Comparison of ENCODE assay signal across 30 mouse cellular contexts in the genomic region with DNA sequence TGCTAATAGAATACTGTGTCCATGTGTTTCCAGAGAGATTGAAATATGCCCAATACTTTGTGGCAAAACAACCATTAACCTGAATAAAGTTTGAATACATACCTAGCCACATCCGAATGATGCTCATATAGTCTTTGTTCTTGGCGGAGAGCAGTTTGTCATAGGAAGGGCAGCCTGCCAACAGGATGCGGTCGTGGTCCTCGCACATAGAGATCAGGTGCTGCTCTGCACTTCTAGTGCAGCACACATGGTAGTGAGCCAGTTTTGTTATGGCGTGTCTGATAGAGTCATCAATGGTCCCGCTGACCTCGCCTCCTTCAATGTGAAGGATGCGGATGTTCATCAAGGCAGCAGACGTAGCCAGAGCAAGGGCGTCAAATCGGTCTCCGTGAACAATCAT. TPM values are rescaled to one million over a fixed set of nuclear protein-coding genes. Genes with fewer than 3 reads are reported as not detected.
A peak's percentile ranks its signal among the peaks of the same experiment; 100 is the strongest.
DNase-seq lines count a peak whose midpoint lies in the region; ATAC-seq and TF ChIP-seq lines count a peak whose summit lies in the region.
"Had no signal": no experiment of that assay in that cellular context is flagged by ENCODE, and none has a peak within 500 bp of the region (broad histone marks: within the 10 kb centered on the region; RNA-seq: fewer than 3 reads in every experiment).

No protein-coding gene starts in this region.

- no peak overlapping the region for H3K27ac ChIP-seq in liver, postnatal 0 days (ENCODE audit: low read depth)
- no peak overlapping the region for H3K27ac ChIP-seq in liver, embryonic 11.5 days (ENCODE audit: low read depth, low read length)
- H3K27ac ChIP-seq: embryonic facial prominence, embryonic 12.5 days; heart, adult 2 months; hindbrain, embryonic 13.5 days; limb, embryonic 12.5 days; midbrain, embryonic 12.5 days; stomach, postnatal 0 days had no signal

- H3K9me3 ChIP-seq in liver, postnatal 0 days (ENCODE audit: low read length): no peaks in the 10 kb centered on the region
- no peaks in the 10 kb centered on the region for H3K9me3 ChIP-seq in liver, embryonic 11.5 days (ENCODE audit: control insufficient read depth, low read length)
- H3K9me3 ChIP-seq: embryonic facial prominence, embryonic 12.5 days; G1E; heart, embryonic 12.5 days; hindbrain, embryonic 13.5 days; limb, embryonic 12.5 days; megakaryocyte, embryonic 14.5 days; midbrain, embryonic 12.5 days had no signal

- H3K27me3 ChIP-seq in liver, postnatal 0 days (ENCODE audit: insufficient read depth, low read length): no peaks in the 10 kb centered on the region
- no peaks in the 10 kb centered on the region for H3K27me3 ChIP-seq in liver, embryonic 11.5 days (replicated peaks; ENCODE audit: control insufficient read depth, insufficient read depth, low read length)
- H3K27me3 ChIP-seq: CH12.LX; embryonic facial prominence, embryonic 12.5 days; heart, embryonic 12.5 days; hindbrain, embryonic 13.5 days; limb, embryonic 12.5 days; megakaryocyte, embryonic 14.5 days; midbrain, embryonic 12.5 days; Patski had no signal

- no peak for TF ChIP-seq EP300 in liver, postnatal 0 days (IDR thresholded peaks at IDR 0.05; ENCODE audit: low read depth)

- no peak for DNase-seq in liver, postnatal 0 days
- no peak for DNase-seq in liver, embryonic 11.5 days (ENCODE audit: low spot score)
- DNase-seq in CD8-positive naive resting alpha-beta T cell, adult 2 months (ENCODE audit: low read depth in 2 of 2, low spot score in 2 of 2): peak; percentile 34 to 63
- peak; percentile 38 for DNase-seq in thymus, postnatal 25 days
- no peak for DNase-seq in gastrocnemius, postnatal 4 days (ENCODE audit: low spot score in 2 of 2)
- no peak for DNase-seq in adrenal gland, postnatal 14 days
- DNase-seq in urinary bladder, postnatal 25 days (ENCODE audit: low spot score): no peak
- DNase-seq: adrenal gland, adult 2 months; cerebellum, adult 8-10 months; cerebellum, postnatal 25 days; gastrocnemius, postnatal 36 days; heart, adult 2 months; heart, postnatal 4 days; kidney, adult 11 months; kidney, postnatal 14 days; layer of hippocampus, adult 9-11 months; lung, postnatal 36 days; right cerebral cortex, postnatal 25 days had no signal

- 91% methylated on average over 13 of the region's 13 CpGs for WGBS in liver, postnatal 0 days (ENCODE audit: insufficient replicate concordance)
- WGBS in liver, embryonic 11.5 days: 95% methylated on average over 13 of the region's 13 CpGs

- H3K4me1 ChIP-seq in liver, postnatal 0 days (ENCODE audit: insufficient read depth): no peaks in the 10 kb centered on the region
- H3K4me1 ChIP-seq in liver, embryonic 11.5 days (replicated peaks; ENCODE audit: control insufficient read depth, insufficient read depth, low read length): no peaks in the 10 kb centered on the region
- H3K4me1 ChIP-seq: embryonic facial prominence, embryonic 12.5 days; hindbrain, embryonic 13.5 days; limb, embryonic 12.5 days; midbrain, embryonic 12.5 days had no signal

- H3K36me3 ChIP-seq in liver, postnatal 0 days (replicated peaks; ENCODE audit: insufficient read depth, low read length): peaks cover 39% of the 10 kb centered on the region
- H3K36me3 ChIP-seq in liver, embryonic 11.5 days (ENCODE audit: control insufficient read depth, insufficient read depth, low read length): peaks cover 2% of the 10 kb centered on the region; the same call in 1 of the 2 replicates

- 0 out of 2 replicates have a peak, but pooled peaks have one; percentile 14 for ATAC-seq in liver, postnatal 0 days
- ATAC-seq in liver, embryonic 11.5 days (replicated peaks; ENCODE audit: low FRiP score): no peak
- peak; percentile 93 for ATAC-seq in inflammation-experienced regulatory T-cells, adult 6 months
- ATAC-seq: forebrain, embryonic 14.5 days; Patski had no signal

- TF ChIP-seq CTCF in liver, postnatal 0 days (IDR thresholded peaks at IDR 0.05; ENCODE audit: low read depth): no peak

- H3K4me3 ChIP-seq in liver, postnatal 0 days (ENCODE audit: low read depth, low read length): no peak overlapping the region
- no peak overlapping the region for H3K4me3 ChIP-seq in liver, embryonic 11.5 days (ENCODE audit: low read depth, low read length)
- H3K4me3 ChIP-seq: embryonic facial prominence, embryonic 12.5 days; heart, adult 2 months; heart, embryonic 12.5 days; hindbrain, embryonic 13.5 days; limb, embryonic 12.5 days; megakaryocyte, embryonic 14.5 days; midbrain, embryonic 12.5 days had no signal

- no peak overlapping the region for H3K9ac ChIP-seq in liver, postnatal 0 days (replicated peaks)
- H3K9ac ChIP-seq in liver, embryonic 11.5 days (ENCODE audit: low read depth, low read length): no peak overlapping the region
- H3K9ac ChIP-seq: embryonic facial prominence, embryonic 12.5 days; heart, embryonic 12.5 days; hindbrain, embryonic 13.5 days; limb, embryonic 12.5 days; midbrain, embryonic 12.5 days had no signal

- no peak overlapping the region for H3K4me2 ChIP-seq in liver, postnatal 0 days (ENCODE audit: low read depth, low read length)
- no peak overlapping the region for H3K4me2 ChIP-seq in liver, embryonic 11.5 days
- H3K4me2 ChIP-seq: embryonic facial prominence, embryonic 12.5 days; heart, embryonic 12.5 days; hindbrain, embryonic 13.5 days; limb, embryonic 12.5 days; midbrain, embryonic 12.5 days had no signal

RNA-seq across cellular contexts. Expression of gene Gne, which starts 24.3 kb away (rescaled TPM):
- polyA plus RNA-seq in liver, postnatal 0 days (2015; fragmentation: Nextera tagmentation; extraction: Ambion mirVana): 47.5 and 49.5 TPM in 2 replicates
- polyA plus RNA-seq in liver, embryonic 11.5 days (2014; fragmentation: Nextera tagmentation; extraction: Ambion mirVana): 46.3 and 51.9 TPM in 2 replicates
- polyA plus RNA-seq in inflammation-experienced regulatory T-cells, adult 6 months (2017; shearing (Covaris generic)): 10 to 100 TPM; 13.2 to 20.6 (median 19.4) TPM
- total RNA-seq in gastrocnemius, postnatal 4 days (2021): 10 to 100 TPM; 23.6 to 31.2 TPM
- 36.9 and 45.8 TPM in 2 replicates for total RNA-seq in adrenal gland, postnatal 14 days (2021)

RNA-seq across cellular contexts. Expression of gene Clta, which starts 55.4 kb away (rescaled TPM):
- polyA plus RNA-seq in liver, postnatal 0 days (2015; fragmentation: Nextera tagmentation; extraction: Ambion mirVana): 136 and 144 TPM in 2 replicates
- polyA plus RNA-seq in liver, embryonic 11.5 days (2014; fragmentation: Nextera tagmentation; extraction: Ambion mirVana): 215 and 216 TPM in 2 replicates
- 100 to 1,000 TPM in 1 of 3 experiments, 10 to 100 TPM in 2; 89.3 to 100 (median 91.5) TPM for polyA plus RNA-seq in inflammation-experienced regulatory T-cells, adult 6 months (2017; shearing (Covaris generic))
- 100 to 1,000 TPM; 158 to 176 TPM for total RNA-seq in gastrocnemius, postnatal 4 days (2021)
- total RNA-seq in adrenal gland, postnatal 14 days (2021): 166 and 172 TPM in 2 replicates

Comparison
In these comparisons a context has a peak if more than half of its experiments do, and no peak if none do; other contexts are left out.
1. DNase-seq: peak in CD8-positive naive resting alpha-beta T cell, adult 2 months (2 of 2) and thymus, postnatal 25 days (single experiment); none in liver, postnatal 0 days (single experiment), liver, embryonic 11.5 days (single experiment), gastrocnemius, postnatal 4 days (0 of 2), adrenal gland, postnatal 14 days (single experiment) and urinary bladder, postnatal 25 days (single experiment).